Mouse (Mus musculus): ENCODE results near the gene Rbm19. TPM values are rescaled to one million over a fixed set of nuclear protein-coding genes. Genes with fewer than 3 reads are reported as not detected.

Gene Rbm19
- 32.0 and 34.2 TPM in 2 replicates for polyA plus RNA-seq (2016; fragmentation: Nextera tagmentation; extraction: Ambion mirVana)

GRCm38 (mm10) chr5:120116261-120117050 is at the start of gene Rbm19:
TSS of gene Rbm19 (plus strand) at chr5:120116465.
- peaks cover 28% of the 10 kb centered on the region for H3K36me3 ChIP-seq
- no peaks in the 10 kb centered on the region for H3K27me3 ChIP-seq (ENCODE audit: low read depth, poor library complexity, severe bottlenecking)
- peak within 1 kb of the TSS; percentile 93 for H3K4me3 ChIP-seq
- H3K9me3 ChIP-seq (replicated peaks), result no peaks in the 10 kb centered on the region
- WGBS, result 2% methylated on average over 46 of the region's 46 CpGs
- H3K4me1 ChIP-seq, result peaks cover 15% of the 10 kb centered on the region
- peak within 1 kb of the TSS; percentile 81 for H3K27ac ChIP-seq (replicated peaks)
- peak; percentile 91 for DNase-seq (ENCODE audit: low spot score)

- Histone ChIP-seq H3K36me3 (no peaks in the 10 kb centered on the region), H3K27me3 (ENCODE audit: low read depth, poor library complexity, severe bottlenecking) (no peaks in the 10 kb centered on the region), H3K4me3 (no peak overlapping the region), H3K9me3 (replicated peaks) (no peaks in the 10 kb centered on the region), H3K4me1 (peaks cover 6% of the 10 kb centered on the region; the same call in 1 of the 2 replicates), H3K27ac (replicated peaks) (no peak overlapping the region)
- DNase-seq (ENCODE audit: low spot score), result no peak
- 79% methylated on average over 6 of the region's 6 CpGs for WGBS
These were observed 49.0 kb upstream of the Rbm19 start for GRCm38 (mm10) chr5:120067266-120067665.

- DNase-seq (ENCODE audit: low spot score), result no peak
- Histone ChIP-seq H3K36me3 (no peaks in the 10 kb centered on the region), H3K4me3 (no peak overlapping the region), H3K4me1 (no peaks in the 10 kb centered on the region), H3K27ac (replicated peaks) (no peak overlapping the region), H3K9me3 (replicated peaks) (no peaks in the 10 kb centered on the region), H3K27me3 (ENCODE audit: low read depth, poor library complexity, severe bottlenecking) (no peaks in the 10 kb centered on the region)
- 83% methylated on average over 9 of the region's 9 CpGs for WGBS
These were observed 42.2 kb upstream of the Rbm19 start for GRCm38 (mm10) chr5:120074101-120074500.

- Histone ChIP-seq H3K27me3 (ENCODE audit: low read depth, poor library complexity, severe bottlenecking) (0 out of 2 replicates have a peak, but pooled peaks cover 5% of the 10 kb centered on the region), H3K4me1 (no peaks in the 10 kb centered on the region), H3K4me3 (no peak overlapping the region), H3K27ac (replicated peaks) (no peak overlapping the region), H3K9me3 (replicated peaks) (no peaks in the 10 kb centered on the region), H3K36me3 (no peaks in the 10 kb centered on the region)
- no peak for DNase-seq (ENCODE audit: low spot score)
- WGBS, result 79% methylated on average over 9 of the region's 9 CpGs
These were observed 36.2 kb upstream of the Rbm19 start for GRCm38 (mm10) chr5:120080027-120080426.

- Histone ChIP-seq H3K4me1 (no peaks in the 10 kb centered on the region), H3K36me3 (no peaks in the 10 kb centered on the region), H3K27ac (replicated peaks) (no peak overlapping the region), H3K27me3 (ENCODE audit: low read depth, poor library complexity, severe bottlenecking) (0 out of 2 replicates have a peak, but pooled peaks cover 9% of the 10 kb centered on the region), H3K4me3 (no peak overlapping the region), H3K9me3 (replicated peaks) (no peaks in the 10 kb centered on the region)
- WGBS, result 85% methylated on average over 6 of the region's 6 CpGs
- no peak for DNase-seq (ENCODE audit: low spot score)
These were observed 35.8 kb upstream of the Rbm19 start for GRCm38 (mm10) chr5:120080468-120080867.

- no peak overlapping the region for H3K27ac ChIP-seq (replicated peaks)
- H3K4me1 ChIP-seq, result 0 out of 2 replicates have a peak, but pooled peaks cover 2% of the 10 kb centered on the region
- peaks cover 64% of the 10 kb centered on the region for H3K27me3 ChIP-seq (ENCODE audit: low read depth, poor library complexity, severe bottlenecking)
- H3K36me3 ChIP-seq, result no peaks in the 10 kb centered on the region
- H3K4me3 ChIP-seq, result no peak overlapping the region
- H3K9me3 ChIP-seq (replicated peaks), result no peaks in the 10 kb centered on the region
- DNase-seq (ENCODE audit: low spot score), result peak; percentile 89
- 2% methylated on average over 16 of the region's 16 CpGs for WGBS
These were observed 27.7 kb upstream of the Rbm19 start for GRCm38 (mm10) chr5:120088561-120088960.

- 59% methylated on average over 7 of the region's 7 CpGs for WGBS
- no peaks in the 10 kb centered on the region for H3K9me3 ChIP-seq (replicated peaks)
- H3K4me3 ChIP-seq, result no peak overlapping the region
- peak; percentile 54 for DNase-seq (ENCODE audit: low spot score)
- peaks cover 36% of the 10 kb centered on the region for H3K27me3 ChIP-seq (ENCODE audit: low read depth, poor library complexity, severe bottlenecking)
- H3K36me3 ChIP-seq, result no peaks in the 10 kb centered on the region
- no peaks in the 10 kb centered on the region for H3K4me1 ChIP-seq
- no peak overlapping the region for H3K27ac ChIP-seq (replicated peaks)
These were observed 21.7 kb upstream of the Rbm19 start for GRCm38 (mm10) chr5:120094602-120095001.

GRCm38 (mm10) chr5:120097042-120097441 is 19.2 kb upstream of the Rbm19 start:
- no peak for DNase-seq (ENCODE audit: low spot score)
- Histone ChIP-seq H3K27me3 (ENCODE audit: low read depth, poor library complexity, severe bottlenecking) (0 out of 2 replicates have a peak, but pooled peaks cover 14% of the 10 kb centered on the region), H3K9me3 (replicated peaks) (no peaks in the 10 kb centered on the region), H3K4me3 (no peak overlapping the region), H3K4me1 (no peaks in the 10 kb centered on the region), H3K36me3 (no peaks in the 10 kb centered on the region), H3K27ac (replicated peaks) (no peak overlapping the region)
- whole genome bisulfite sequencing, result 75% methylated on average over 9 of the region's 9 CpGs

GRCm38 (mm10) chr5:120100814-120101213 is 15.5 kb upstream of the Rbm19 start:
- H3K4me3 ChIP-seq, result no peak overlapping the region
- H3K36me3 ChIP-seq, result no peaks in the 10 kb centered on the region
- DNase-seq (ENCODE audit: low spot score), result no peak
- WGBS, result 90% methylated on average over 6 of the region's 6 CpGs
- H3K27ac ChIP-seq (replicated peaks), result no peak overlapping the region
- no peaks in the 10 kb centered on the region for H3K4me1 ChIP-seq
- no peaks in the 10 kb centered on the region for H3K9me3 ChIP-seq (replicated peaks)
- H3K27me3 ChIP-seq (ENCODE audit: low read depth, poor library complexity, severe bottlenecking), result no peaks in the 10 kb centered on the region

- no peaks in the 10 kb centered on the region for H3K36me3 ChIP-seq
- H3K9me3 ChIP-seq (replicated peaks), result no peaks in the 10 kb centered on the region
- no peaks in the 10 kb centered on the region for H3K27me3 ChIP-seq (ENCODE audit: low read depth, poor library complexity, severe bottlenecking)
- 91% methylated on average over 8 of the region's 8 CpGs for WGBS
- no peaks in the 10 kb centered on the region for H3K4me1 ChIP-seq
- DNase-seq (ENCODE audit: low spot score), result no peak
- H3K4me3 ChIP-seq, result no peak overlapping the region
- no peak overlapping the region for H3K27ac ChIP-seq (replicated peaks)
These were observed 14.2 kb upstream of the Rbm19 start for GRCm38 (mm10) chr5:120102097-120102496.

GRCm38 (mm10) chr5:120102732-120103131 is 13.5 kb upstream of the Rbm19 start:
- peak; percentile 77 for DNase-seq (ENCODE audit: low spot score)
- no peaks in the 10 kb centered on the region for H3K36me3 ChIP-seq
- peaks cover under 1% of the 10 kb centered on the region; the same call in 1 of the 2 replicates for H3K27me3 ChIP-seq (ENCODE audit: low read depth, poor library complexity, severe bottlenecking)
- no peak overlapping the region for H3K27ac ChIP-seq (replicated peaks)
- 18% methylated on average over 12 of the region's 12 CpGs for WGBS
- H3K4me3 ChIP-seq, result no peak overlapping the region
- no peaks in the 10 kb centered on the region for H3K9me3 ChIP-seq (replicated peaks)
- no peaks in the 10 kb centered on the region for H3K4me1 ChIP-seq

GRCm38 (mm10) chr5:120103458-120103857 is 12.8 kb upstream of the Rbm19 start:
- Histone ChIP-seq H3K36me3 (no peaks in the 10 kb centered on the region), H3K27me3 (ENCODE audit: low read depth, poor library complexity, severe bottlenecking) (peaks cover 4% of the 10 kb centered on the region; the same call in 1 of the 2 replicates), H3K4me3 (no peak overlapping the region), H3K9me3 (replicated peaks) (no peaks in the 10 kb centered on the region), H3K4me1 (no peaks in the 10 kb centered on the region), H3K27ac (replicated peaks) (no peak overlapping the region)
- 77% methylated on average over 12 of the region's 12 CpGs for WGBS
- DNase-seq (ENCODE audit: low spot score), result no peak

- no peaks in the 10 kb centered on the region for H3K4me1 ChIP-seq
- DNase-seq (ENCODE audit: low spot score), result peak; percentile 42
- H3K4me3 ChIP-seq, result no peak overlapping the region
These were observed 9.7 kb upstream of the Rbm19 start for GRCm38 (mm10) chr5:120106424-120107073.

More at GRCm38 (mm10) chr5:120106424-120107073, 9.7 kb upstream of the Rbm19 start:
- 30% methylated on average over 12 of the region's 12 CpGs for WGBS
- H3K27me3 ChIP-seq (ENCODE audit: low read depth, poor library complexity, severe bottlenecking), result peaks cover 4% of the 10 kb centered on the region; the same call in 1 of the 2 replicates
- no peak overlapping the region for H3K27ac ChIP-seq (replicated peaks)
- no peaks in the 10 kb centered on the region for H3K9me3 ChIP-seq (replicated peaks)
- no peaks in the 10 kb centered on the region for H3K36me3 ChIP-seq

Data from midbrain, embryonic 10.5 days (tissue).